Mouse (Mus musculus): ENCODE measurements around the gene Dnajb3.
A peak's percentile ranks its signal among the peaks of the same experiment; 100 is the strongest.

Dnajb3 gene

GRCm38 (mm10) chr1:88205294-88205922 lies at the start of gene Dnajb3:
Gene Dnajb3, minus strand, starts transcription at chr1:88205782.
- peak; percentile 92 for DNase-seq (ENCODE audit: low spot score)

GRCm38 (mm10) chr1:88254793-88255465 lies 49.3 kb upstream of the Dnajb3 start:
- no peak for DNase-seq (ENCODE audit: low spot score)

- DNase-seq (ENCODE audit: low spot score) = no peak
Measured at GRCm38 (mm10) chr1:88253540-88253939, 48.0 kb upstream of the Dnajb3 start.

GRCm38 (mm10) chr1:88253106-88253505 lies 47.5 kb upstream of the Dnajb3 start:
- no peak for DNase-seq (ENCODE audit: low spot score)

GRCm38 (mm10) chr1:88250023-88250422 lies 44.4 kb upstream of the Dnajb3 start:
- no peak for DNase-seq (ENCODE audit: low spot score)

- no peak for DNase-seq (ENCODE audit: low spot score)
Measured at GRCm38 (mm10) chr1:88249596-88249995, 44.0 kb upstream of the Dnajb3 start.

GRCm38 (mm10) chr1:88248658-88249057 lies 43.1 kb upstream of the Dnajb3 start:
- DNase-seq (ENCODE audit: low spot score) = no peak

GRCm38 (mm10) chr1:88247660-88248059 lies 42.1 kb upstream of the Dnajb3 start:
- no peak for DNase-seq (ENCODE audit: low spot score)

- no peak for DNase-seq (ENCODE audit: low spot score)
Measured at GRCm38 (mm10) chr1:88246386-88246785, 40.8 kb upstream of the Dnajb3 start.

GRCm38 (mm10) chr1:88245881-88246280 lies 40.3 kb upstream of the Dnajb3 start:
- DNase-seq (ENCODE audit: low spot score) = no peak

- DNase-seq (ENCODE audit: low spot score) = no peak
Measured at GRCm38 (mm10) chr1:88243861-88244260, 38.3 kb upstream of the Dnajb3 start.

GRCm38 (mm10) chr1:88240579-88240978 lies 35.0 kb upstream of the Dnajb3 start:
- DNase-seq (ENCODE audit: low spot score) = no peak

- DNase-seq (ENCODE audit: low spot score) = no peak
Measured at GRCm38 (mm10) chr1:88240072-88240471, 34.5 kb upstream of the Dnajb3 start.

GRCm38 (mm10) chr1:88238771-88239170 lies 33.2 kb upstream of the Dnajb3 start:
- DNase-seq (ENCODE audit: low spot score) = no peak

- no peak for DNase-seq (ENCODE audit: low spot score)
Measured at GRCm38 (mm10) chr1:88237311-88237710, 31.7 kb upstream of the Dnajb3 start.

GRCm38 (mm10) chr1:88235894-88236415 lies 30.4 kb upstream of the Dnajb3 start:
- DNase-seq (ENCODE audit: low spot score) = no peak

GRCm38 (mm10) chr1:88235046-88235893 lies 29.7 kb upstream of the Dnajb3 start:
- no peak for DNase-seq (ENCODE audit: low spot score)

- no peak for DNase-seq (ENCODE audit: low spot score)
Measured at GRCm38 (mm10) chr1:88234646-88235045, 29.1 kb upstream of the Dnajb3 start.

- no peak for DNase-seq (ENCODE audit: low spot score)
Measured at GRCm38 (mm10) chr1:88234248-88234610, 28.6 kb upstream of the Dnajb3 start.

- no peak for DNase-seq (ENCODE audit: low spot score)
Measured at GRCm38 (mm10) chr1:88233421-88234247, 28.1 kb upstream of the Dnajb3 start.

GRCm38 (mm10) chr1:88232664-88233380 lies 27.2 kb upstream of the Dnajb3 start:
- no peak for DNase-seq (ENCODE audit: low spot score)
